Mouse (Mus musculus) right cerebral cortex, postnatal 10 days (tissue): ENCODE measurements around the gene Ube2e3.

Source experiments
- DNase-seq, 2 experiments: peaks; one replicate each; pipeline ENCODE4 v3.0.0; 2021; ENCODE audit warnings: low spot score in 2 of 2

The Ube2e3 gene

DNA sequence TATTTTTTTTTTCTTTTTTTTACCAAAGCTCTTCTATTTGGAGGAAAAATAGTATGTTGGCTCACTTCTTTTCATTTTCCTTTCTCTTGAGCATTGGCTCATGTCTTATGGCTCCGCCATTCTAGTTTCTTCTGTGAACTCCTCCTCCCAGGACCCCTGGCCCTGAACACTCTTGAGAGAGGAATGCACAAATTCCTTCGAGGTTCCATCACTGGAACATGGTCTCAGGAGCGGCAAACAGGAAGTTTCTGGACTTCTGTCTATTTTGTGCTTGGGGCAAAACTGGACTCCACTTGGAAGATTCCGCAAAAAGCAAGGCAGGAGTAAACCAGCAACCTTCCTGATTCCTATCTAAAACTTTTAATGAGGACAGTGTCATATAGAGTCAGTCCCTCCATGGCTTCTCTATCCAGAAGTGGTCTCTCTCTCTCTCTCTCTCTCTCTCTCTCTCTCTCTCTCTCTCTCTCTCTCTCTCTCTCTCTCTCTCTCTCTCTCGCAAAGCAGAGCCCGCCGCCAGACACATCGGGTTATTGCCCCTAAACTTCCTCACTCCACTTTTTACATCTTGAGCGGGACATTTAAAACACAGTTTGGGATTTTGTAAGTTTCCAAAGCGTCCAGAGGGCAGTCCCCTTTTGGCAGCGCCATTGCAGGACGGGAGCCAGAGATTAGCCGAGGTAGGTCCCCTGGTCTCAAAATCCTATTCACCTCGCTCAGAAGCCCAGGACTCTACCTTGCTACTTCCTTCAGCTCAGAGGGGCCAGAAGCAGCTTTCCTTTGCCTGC lies at the start of gene Ube2e3:
Gene Ube2e3 (plus strand): TSS at position 399 of the 785 bp plus-strand sequence.
- no peak for DNase-seq

DNA sequence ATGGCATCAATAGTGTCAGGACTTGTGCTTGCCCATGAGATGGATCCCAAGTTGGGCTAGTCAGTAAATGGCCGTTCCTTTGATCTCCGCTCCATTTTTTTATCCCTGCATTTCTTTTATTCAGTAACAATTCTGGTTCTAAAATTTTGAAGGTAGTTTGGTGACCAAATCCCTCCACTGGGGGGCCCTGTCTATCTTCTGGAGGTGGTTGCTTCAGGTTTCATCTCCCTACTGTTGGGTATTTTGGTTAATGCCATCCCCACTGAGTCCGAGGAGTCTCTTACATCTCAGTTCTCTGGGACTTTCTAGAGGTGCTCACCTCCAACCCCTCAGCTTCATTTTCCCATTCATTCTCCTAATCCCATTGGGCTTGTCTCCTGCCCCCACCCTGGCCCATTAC lies 38.0 kb upstream of the Ube2e3 start:
- no peak for DNase-seq

DNA sequence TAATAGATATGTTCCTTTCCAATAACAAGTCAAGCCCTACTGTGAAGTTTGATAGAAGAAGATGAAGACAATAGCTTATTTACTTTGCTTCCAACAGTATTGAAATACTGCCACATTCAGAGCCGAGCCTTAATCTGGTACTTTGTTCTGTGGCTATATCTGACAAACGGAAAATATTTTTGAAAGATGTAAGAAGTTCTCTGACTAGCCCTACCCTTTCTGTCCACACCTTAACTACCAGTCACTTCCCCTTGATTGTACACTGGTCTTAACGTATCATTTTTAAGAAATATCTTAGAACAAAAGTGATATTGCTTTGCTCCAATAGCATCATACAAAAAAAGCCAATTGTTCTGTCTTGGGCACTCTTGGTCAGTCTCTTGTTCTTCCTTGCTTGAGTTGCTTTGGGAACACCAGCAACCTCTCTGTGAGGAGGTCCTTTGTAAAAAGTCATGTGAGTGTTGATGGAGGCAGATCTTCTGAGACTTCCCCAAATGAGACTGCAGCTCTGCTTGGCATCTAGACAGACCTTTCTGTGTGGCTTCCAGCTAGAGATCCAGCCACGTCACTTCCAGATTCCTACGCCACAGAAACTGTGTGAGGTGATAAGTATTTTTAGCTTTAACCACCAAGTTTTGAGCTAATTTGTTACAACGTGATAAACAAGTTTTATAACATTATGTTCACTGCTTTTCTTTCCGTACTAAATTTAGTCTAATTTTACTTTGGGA lies 26.3 kb upstream of the Ube2e3 start:
- DNase-seq = no peak

DNA sequence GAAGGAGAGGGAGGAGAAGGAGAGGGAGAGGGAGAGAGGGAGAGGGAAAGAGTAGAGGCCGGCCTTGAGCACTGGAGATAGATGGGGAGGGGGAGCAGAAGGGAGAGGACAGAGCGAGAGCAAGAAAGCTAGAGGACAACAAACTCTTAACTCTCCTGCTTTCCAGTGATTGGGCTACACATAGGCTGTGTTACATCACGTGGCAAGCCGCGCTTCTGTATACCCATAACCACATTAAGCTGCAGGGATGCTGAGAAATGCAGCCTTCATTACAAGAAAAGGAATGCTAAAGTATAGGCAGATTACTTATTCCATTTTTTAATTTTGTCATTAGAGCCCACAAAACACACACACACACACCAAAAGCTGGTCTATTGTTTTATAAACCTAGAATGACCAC lies 23.6 kb upstream of the Ube2e3 start:
- no peak for DNase-seq

DNA sequence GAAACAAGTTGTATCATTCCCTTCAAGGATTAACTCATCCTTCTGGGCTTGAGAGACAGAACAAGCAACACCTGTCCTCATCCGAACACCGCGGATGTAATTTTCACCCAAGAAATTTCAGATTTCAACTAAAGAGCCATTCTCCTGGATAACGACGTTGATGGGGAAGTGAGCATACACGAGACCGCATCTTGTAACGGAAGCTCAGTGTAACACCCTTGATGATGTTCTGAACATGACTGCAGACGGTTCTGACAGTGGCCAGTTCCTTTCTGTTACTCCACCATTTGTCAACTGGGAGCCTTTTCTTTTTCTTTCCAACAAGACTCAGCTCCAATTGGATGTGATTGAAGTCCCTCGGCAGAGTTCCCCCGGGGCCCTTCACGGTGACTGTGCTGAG lies 22.6 kb upstream of the Ube2e3 start:
- no peak for DNase-seq

DNA sequence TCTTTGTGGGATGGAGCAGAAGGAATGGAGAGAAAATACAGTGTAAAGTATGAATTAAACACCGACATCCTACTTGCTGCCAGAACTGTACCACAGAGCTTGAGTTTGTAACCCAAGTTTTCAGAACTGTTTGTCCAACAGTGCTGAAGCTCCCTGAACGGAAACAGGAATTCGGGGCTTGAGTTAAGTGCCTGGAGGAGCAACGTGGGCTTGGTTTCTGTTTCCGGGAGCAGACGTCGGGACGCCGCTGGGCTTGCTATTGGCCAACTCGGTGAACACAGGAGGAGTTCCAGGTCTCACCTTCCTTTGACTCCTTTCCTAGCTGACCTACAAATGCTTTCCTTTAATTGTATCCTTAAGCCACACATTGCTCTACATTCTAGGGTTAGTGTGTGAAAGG lies 22.2 kb upstream of the Ube2e3 start:
- DNase-seq = no peak

DNA sequence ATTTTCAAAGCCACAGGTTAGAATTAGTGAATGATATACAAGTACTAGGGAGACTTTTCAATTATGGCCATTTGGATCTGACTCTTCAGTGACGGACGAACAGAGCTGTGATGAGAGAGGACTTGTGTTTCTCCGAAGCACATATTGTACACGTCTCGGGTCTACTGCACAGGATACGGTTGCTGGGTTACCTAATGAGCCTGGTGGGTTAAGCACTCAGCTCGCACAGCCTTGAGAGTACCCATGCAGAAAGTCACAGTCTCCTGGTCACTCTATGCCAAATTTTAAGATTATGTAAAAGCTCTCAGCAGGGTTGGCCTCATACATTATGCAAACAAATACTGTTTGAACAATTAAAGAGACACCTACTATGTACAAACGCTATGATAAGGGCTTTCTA lies 13.6 kb upstream of the Ube2e3 start:
- DNase-seq = no peak

DNA sequence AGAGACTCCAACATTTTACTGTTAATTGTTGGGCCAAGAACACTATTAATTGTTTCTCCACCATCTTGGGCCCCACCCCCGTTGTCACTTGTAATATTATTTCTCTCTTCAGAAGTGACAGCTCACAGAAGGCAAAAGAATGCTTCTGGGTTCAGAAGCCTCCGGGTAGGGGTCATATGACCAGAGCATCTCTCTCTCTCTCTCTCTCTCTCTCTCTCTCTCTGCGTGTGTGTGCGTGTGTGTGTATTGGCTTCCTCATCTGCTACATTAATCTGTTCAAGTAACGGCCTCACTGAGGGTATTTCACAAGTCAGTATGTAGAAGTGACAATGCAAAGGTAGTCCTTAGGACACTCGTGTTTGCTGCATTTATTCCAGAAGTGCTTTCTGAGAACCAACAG lies 9.3 kb upstream of the Ube2e3 start:
- no peak for DNase-seq

DNA sequence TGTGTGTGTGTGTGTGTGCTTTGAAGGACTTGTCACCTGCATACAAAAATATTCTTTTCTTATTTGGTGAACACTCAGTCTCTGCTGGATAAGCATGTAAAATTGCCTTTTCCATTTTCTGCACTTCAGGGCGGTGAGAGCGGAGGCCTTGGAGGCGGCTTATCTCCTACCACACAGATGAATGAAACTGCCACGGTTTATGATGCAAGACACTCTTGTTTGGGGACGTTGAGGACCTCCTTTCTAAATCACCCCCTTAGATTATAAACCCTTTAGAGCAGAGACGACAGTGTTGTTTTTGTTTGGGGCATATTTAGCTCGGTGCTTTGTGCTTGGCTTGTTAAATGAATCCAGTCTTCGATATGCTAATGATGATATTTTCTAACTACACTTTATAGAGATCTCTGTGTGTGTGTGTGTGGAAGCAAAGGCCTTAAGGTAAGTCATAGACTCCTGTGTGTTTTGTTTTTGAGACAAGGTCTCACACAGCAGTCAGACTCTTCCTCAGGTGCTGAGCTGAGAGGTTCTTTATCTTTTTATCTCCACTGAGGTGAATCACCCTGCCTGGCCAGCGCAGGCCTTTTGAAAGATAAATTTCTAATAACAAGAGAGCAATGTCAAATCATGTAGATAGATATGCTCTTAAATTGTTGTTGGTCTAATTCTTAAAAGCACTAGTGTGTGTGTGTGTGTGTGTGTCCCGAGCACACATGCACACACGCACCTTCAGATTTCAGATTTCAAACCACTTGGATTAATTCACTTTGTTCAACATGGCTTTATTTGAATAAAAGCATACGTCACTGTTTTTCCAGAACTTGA lies 8.4 kb upstream of the Ube2e3 start:
- DNase-seq = no peak

DNA sequence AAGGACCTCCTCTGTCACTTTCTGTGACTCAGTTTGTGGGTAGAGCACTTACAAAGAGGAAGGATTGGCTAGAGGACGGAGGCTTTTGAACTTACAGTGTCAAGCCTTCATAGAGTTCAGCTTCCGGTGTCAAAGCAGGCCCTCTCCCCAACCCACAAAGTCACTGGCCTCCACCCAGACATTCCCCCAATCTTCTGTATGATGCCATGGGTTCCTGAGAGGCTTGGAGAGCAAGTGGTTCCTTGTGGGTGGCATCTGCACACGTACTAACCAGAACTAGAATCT lies 7.9 kb upstream of the Ube2e3 start:
- DNase-seq = no peak

DNA sequence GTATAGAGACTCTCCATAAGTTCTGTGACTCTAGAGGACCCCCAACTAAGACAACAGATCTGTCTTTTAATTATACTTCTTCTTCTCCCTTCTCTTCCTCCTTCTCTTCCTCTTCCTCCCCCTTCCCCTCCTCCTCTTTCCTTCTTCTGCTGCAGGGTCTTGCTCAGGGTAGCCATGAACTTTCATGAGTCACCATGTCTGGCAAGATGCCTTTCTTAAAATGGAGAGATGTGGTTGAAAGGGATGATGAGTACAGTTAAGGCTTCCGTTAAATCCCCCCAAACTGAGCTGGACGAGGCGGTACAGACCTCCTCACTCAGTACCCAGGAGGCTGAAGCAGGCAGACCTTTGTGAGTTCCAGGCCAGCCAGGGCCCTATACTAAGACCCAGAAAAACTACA lies 3.8 kb upstream of the Ube2e3 start:
- no peak for DNase-seq

DNA sequence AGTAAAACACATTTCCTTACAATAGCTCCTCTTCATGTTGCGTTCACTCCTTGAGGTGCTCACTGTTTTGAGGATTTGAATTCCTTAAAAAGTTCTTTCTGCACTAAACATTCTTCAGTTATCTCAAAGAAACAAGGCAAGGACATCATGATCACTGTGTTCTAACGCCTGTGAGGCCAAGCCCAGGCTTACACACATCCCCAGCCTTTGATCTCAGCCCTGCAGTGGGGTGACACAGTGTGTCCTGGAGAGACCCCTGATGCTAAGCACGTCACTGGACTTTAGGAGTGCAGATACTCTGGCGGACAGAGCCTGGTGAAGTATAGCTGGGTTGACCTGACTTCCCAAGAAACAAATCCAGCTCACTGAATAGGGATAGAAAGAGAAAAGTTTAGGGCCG lies 3.1 kb upstream of the Ube2e3 start:
- no peak for DNase-seq

DNA sequence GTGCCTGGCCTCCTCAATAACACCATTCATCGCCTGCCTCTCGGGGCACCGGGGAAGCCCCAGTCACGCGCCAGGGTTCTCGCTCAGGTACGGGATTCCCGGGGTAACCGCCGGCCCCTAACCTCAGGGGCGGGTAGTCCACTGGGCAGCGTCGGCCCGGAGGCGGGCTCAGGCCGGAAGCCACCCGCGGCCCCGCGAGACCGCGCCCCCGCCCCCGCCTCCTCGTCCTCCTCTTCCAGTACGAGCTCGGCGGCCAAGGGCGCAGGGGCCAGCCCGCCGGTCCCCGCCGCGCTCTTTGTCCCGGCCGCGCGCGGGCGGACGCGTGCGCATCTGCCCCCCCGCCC lies 559 bp downstream of the Ube2e3 start:
- peak; percentile 69 to 71 for DNase-seq

DNA sequence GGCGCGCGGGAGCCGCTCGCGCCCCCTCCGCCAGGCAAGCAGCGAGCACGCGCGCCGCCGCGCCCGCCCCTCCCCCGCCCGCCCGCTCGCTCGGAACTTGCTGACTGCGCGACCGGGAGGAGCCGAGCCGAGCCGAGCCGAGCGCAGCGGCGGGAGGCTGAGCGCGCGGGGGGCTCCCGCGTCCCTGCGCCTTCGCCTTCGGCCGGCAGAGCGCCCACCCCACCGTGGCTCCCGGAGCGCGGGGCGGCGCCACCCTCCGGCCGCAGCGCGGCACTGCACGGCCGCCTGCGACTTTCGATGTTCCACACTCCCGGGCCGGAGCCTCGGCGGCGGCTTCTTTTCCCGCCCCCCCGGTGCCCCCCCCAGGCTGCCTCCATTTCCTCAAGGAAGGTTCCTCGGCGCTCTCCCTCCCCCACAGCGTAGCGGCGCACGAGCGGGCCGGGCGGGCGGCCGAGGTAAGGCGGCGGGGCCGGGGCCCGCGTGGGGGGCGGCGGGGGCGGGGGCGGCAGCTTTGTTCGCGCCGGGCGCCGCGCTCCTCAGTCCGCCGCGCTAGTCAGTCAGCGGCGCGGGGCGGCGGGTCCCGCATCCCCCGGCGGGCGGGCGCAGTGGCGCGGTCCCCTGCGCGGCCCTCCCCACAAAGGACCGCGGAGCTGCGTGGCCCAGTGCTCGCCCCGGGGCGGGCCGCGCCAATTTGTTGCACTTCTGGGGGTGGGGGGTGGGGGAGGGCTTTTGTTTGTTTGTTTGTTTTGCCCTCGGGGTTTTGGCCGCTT lies 1.2 kb downstream of the Ube2e3 start:
- peak; percentile 92 to 93 for DNase-seq

DNA sequence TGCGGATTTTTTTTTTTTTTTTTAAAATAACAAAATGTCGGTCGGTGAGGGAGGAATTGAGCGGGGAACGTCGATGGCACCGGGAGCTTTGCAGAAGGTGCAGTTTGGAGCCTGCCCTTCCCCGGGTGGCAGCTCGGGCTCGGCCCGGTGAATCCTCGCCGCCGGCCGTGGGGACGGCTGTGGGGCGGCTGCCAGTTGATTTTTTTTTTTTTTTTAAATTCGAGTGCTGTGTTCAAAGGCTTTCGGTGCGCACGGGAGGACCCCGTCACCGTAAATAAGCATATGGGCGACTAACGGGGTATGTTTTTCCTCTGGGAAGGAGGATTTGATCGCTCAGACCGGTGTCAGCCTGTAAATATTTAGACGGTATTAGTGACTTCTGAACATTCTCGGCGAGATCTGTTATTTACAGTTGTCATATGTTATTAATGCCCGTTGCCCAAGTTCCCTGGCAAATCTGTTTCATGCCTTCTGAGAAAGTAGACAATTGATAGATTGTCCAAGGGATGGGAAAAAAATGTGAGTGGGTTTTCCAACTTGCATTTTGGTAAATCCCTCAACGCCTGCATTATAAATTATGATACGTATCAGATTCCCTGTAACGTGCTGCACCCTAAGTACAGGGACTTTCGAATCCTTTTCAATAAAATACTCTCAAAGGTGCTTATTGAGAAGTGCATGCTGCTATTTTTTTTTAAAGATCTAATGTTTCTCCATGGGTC lies 2.0 kb downstream of the Ube2e3 start:
- peak; percentile 41 for DNase-seq

DNA sequence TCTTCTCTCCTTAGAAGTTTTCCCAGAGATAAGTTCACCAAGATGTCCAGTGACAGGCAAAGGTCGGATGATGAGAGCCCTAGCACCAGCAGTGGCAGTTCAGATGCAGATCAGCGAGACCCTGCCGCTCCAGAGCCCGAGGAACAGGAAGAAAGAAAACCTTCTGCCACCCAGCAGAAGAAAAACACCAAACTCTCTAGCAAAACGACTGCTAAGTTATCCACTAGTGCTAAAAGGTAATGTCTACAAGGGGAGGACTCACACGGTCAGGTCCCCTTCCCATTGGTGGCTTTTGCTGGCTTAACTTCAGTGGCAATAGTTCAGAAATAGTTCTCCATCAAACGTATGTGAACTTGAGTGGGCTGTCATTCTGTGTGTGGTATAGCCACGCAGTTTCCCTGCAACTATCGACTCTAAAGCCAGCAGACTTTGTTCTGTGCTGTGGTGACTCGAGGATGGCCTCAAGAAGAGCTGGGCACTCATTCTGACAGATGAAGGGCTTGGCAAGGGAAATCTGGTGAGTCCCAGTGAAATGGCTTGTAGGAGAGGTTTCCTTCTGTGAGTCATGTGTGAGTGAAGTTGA lies 2.6 kb downstream of the Ube2e3 start:
- DNase-seq = peak in 1 of 2 experiments; percentile 33

DNA sequence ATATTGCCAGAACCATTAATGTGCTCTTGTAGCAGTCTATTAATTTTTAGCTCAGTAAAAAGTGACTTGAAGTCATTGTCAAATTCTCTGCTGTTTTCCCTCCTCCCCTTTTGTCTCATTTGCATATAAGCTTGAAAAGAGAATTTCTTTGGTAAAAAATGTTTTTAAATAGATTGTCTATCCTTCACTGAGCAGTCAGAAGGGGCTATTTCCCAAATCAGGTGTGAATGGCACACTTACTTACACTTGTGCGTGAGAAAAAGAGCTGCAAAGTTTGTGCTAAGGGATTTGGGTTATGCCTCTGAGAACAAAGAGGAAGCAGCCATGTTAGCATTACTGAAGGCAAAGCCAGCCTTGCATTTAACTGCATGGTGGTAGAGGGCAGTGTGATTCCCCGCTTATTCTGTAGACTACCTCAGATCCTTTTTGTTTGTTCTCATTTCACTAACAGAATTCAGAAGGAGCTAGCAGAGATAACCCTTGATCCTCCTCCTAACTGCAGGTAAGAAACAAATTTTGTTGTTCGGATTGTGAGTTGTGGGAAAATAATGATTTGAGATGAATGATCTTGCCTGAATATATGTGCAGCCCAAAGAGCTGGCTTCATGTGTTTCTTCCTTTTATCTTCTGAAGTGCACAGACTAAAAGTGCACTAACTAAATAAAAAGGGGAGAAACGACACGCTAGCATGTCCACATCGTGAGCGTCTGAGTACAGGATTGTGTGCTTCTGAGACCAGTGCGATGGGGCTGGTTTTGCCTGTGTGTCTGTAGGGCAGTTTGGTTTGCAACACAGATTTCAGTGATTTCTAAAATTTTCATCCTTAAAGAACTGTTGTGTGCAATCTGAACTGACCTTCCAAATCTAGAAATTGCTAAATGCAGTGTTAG lies 4.3 kb downstream of the Ube2e3 start:
- peak; percentile 48 to 61 for DNase-seq

DNA sequence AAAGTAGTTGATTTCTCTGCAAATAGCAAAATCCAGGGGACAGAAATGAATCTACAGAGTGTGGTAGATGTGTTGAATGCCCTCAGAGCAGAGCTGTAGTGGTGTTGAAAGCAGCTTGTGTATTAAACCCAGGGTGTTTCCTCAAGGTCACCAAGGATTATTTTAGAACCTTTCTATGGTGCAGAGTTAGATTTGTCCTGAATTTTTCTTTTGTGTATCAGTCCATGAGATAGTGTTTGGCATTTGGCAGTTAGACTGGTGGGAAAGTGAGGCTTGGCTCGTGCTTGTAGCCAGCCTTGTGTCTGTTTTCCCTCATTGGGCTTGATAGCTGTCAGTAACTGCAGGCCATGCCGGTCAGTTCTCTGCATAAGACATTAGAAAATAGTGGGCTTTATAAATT lies 6.0 kb downstream of the Ube2e3 start:
- no peak for DNase-seq

DNA sequence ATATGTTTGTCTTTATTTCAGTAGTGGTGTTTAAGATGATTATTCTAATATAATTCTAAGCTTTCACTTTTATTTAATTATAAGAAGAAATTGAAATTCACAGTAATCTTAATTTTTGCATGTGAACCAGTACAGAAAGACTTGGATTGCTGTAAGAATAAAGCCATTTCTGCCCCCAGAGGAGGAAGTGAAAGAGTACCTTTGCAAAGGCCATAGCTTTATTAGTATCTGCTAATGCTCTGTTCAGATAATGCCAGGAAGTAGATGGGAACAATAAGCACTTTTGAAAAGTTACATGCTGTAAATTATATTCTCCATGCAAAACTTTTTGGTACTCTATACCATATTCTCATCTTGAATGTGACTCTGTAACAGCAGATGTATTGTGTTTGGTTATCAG lies 8.1 kb downstream of the Ube2e3 start:
- no peak for DNase-seq

DNA sequence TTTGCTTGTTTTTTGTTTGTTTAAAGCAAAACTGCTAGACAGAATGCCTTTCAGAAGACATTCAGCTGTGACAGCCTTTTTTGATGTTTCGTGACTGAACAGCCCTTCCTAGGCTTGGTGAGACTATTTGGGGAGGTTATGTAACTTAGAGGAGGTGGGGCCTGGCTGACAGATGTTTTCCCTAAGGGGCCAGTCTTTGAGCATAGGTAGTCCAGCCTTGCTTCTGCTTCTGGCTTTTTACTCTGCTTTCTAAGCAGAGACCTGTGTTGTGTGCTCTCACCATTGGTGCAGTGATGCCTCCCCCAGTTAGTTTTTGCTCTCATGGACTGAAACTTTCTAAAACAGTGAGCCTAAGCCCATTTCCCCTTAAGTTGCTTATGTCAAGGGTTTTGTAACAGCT lies 14.1 kb downstream of the Ube2e3 start:
- no peak for DNase-seq
